Mouse (Mus musculus) bone marrow, adult 2 months (tissue): ENCODE data around the gene Cog1.

Experiments used
- CTCF ChIP-seq: fragments of 200-500 bp; IDR thresholded peaks from 2 replicates; pipeline ENCODE4 v1.5.1; 2011; ENCODE audit warnings: low read length, control low read depth; ENCODE audit not compliant: control insufficient read depth, insufficient read depth
- POLR2A ChIP-seq: fragments of 200-500 bp; IDR thresholded peaks from 2 replicates; pipeline ENCODE4 v1.6.1; 2011; ENCODE audit warnings: low read depth, mild to moderate bottlenecking, control low read depth, low read length, borderline replicate concordance; ENCODE audit not compliant: control insufficient read depth

DNA sequence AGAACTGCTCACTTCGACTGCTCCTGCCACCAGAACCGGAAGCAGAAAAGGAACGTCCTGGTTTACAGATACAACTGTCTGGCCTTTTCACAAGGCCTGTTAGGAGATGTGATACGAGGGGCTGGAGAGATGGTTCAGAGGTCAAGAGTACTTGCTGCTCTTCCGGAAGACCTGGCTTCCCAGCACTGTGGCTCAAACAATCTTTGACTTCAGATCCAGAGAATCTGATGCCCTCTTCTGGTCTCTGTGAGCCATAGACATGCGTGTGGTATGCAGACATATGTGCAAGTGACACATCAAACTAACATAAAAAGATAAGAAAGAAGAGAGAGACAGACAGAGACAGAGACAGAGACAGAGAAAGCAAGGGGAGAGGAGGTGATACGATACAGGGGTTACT is 16.7 kb upstream of the Cog1 start:
- TF ChIP-seq POLR2A (no peak), CTCF (no peak)
